In the genomic region with DNA sequence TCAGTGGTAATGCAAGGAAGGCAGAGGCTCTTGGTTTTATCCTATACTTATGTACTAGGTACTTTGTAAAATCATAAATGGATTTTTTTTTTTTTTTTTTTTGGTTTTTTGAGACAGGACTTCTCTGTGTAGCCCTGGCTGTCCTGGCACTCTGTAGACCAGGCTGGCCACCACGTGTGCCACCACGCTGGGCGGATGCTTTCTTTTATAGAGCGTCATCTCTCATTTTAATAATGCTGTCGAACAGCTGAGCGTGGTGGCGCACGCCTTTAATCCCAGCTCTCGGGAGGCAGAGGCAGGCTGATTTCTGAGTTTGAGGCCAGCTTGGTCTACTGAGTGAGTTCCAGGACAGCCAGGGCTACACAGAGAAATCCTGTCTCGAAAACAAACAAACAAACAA, we compare ENCODE assay signal across 7 mouse cellular contexts. TPM values are rescaled to one million over a fixed set of nuclear protein-coding genes. Genes with fewer than 3 reads are reported as not detected.
DNase-seq lines count a peak whose midpoint lies in the region; ATAC-seq and TF ChIP-seq lines count a peak whose summit lies in the region.
"Not testable (repeated sequence)": the region's sequence is repeated elsewhere in the genome, so short reads cannot be mapped to it uniquely, and the experiment has no call there.

No protein-coding gene starts in this region.

- H3K27ac ChIP-seq in MEL (ENCODE audit: control insufficient read depth, low read depth, low read length); forebrain, embryonic 12.5 days; hindbrain, embryonic 10.5 days; liver, embryonic 14.5 days; macrophage: not testable (repeated sequence)

- not testable (repeated sequence) for TF ChIP-seq POLR2A in MEL (IDR thresholded peaks at IDR 0.05; ENCODE audit: control insufficient read depth in 1 of 2, insufficient read depth in 1 of 2, low read depth in 1 of 2, low read length in 2 of 2, poor library complexity in 1 of 2)

- H3K9me3 ChIP-seq in MEL (replicated peaks; ENCODE audit: insufficient read depth, low read length); forebrain, embryonic 12.5 days; hindbrain, embryonic 10.5 days; liver, embryonic 14.5 days (ENCODE audit: control insufficient read depth, low read length): not testable (repeated sequence)

- ATAC-seq in forebrain, embryonic 12.5 days (ENCODE audit: low FRiP score); liver, embryonic 14.5 days (ENCODE audit: insufficient read depth): not testable (repeated sequence)

- TF ChIP-seq CTCF in MEL (IDR thresholded peaks at IDR 0.05 in 2 of 3, conservative IDR thresholded peaks at IDR 0.05 in 1 of 3; ENCODE audit: control insufficient read depth in 1 of 3, insufficient read depth in 1 of 3, low read depth in 2 of 3, low read length in 3 of 3, poor library complexity in 1 of 3, severe bottlenecking in 1 of 3); liver, embryonic 14.5 days (IDR thresholded peaks at IDR 0.05; ENCODE audit: low read depth): not testable (repeated sequence)

- peak overlapping the region; percentile 63 for H3K9ac ChIP-seq in MEL (ENCODE audit: control insufficient read depth, low read depth, low read length, poor library complexity, severe bottlenecking)
- H3K9ac ChIP-seq in forebrain, embryonic 12.5 days: not testable (repeated sequence)
- H3K9ac ChIP-seq in liver, embryonic 14.5 days (replicated peaks): peak overlapping the region; percentile 96

- H3K4me1 ChIP-seq in MEL (ENCODE audit: control insufficient read depth in 1 of 2, insufficient read depth in 2 of 2, low read length in 2 of 2); liver, embryonic 14.5 days (replicated peaks; ENCODE audit: control insufficient read depth in 2 of 2, insufficient read depth in 2 of 2, low read length in 1 of 2): not testable (repeated sequence)
- H3K4me1 ChIP-seq in forebrain, embryonic 12.5 days: peaks cover 11% of the 10 kb centered on the region; the same call in 1 of the 2 replicates
- H3K4me1 ChIP-seq in hindbrain, embryonic 10.5 days (replicated peaks): peaks cover 15% of the 10 kb centered on the region

- H3K27me3 ChIP-seq in MEL (ENCODE audit: control insufficient read depth in 1 of 2, insufficient read depth in 2 of 2, low read length in 2 of 2); forebrain, embryonic 12.5 days; hindbrain, embryonic 10.5 days (ENCODE audit: insufficient read depth, poor library complexity, severe bottlenecking); liver, embryonic 14.5 days (ENCODE audit: control insufficient read depth, insufficient read depth, low read length): not testable (repeated sequence)

- not testable (repeated sequence) for TF ChIP-seq EP300 in MEL (IDR thresholded peaks at IDR 0.05; ENCODE audit: low read depth in 1 of 2, low read length in 2 of 2); liver, embryonic 14.5 days (IDR thresholded peaks at IDR 0.05; ENCODE audit: low read depth)

- peak overlapping the region; percentile 73; the same call in 1 of the 2 replicates for H3K4me2 ChIP-seq in forebrain, embryonic 12.5 days
- peak overlapping the region; percentile 74 for H3K4me2 ChIP-seq in liver, embryonic 14.5 days (ENCODE audit: low read depth)

- not testable (repeated sequence) for TF ChIP-seq RAD21 in MEL (IDR thresholded peaks at IDR 0.05; ENCODE audit: low read depth, low read length)

- 96% methylated on average over 10 of the region's 10 CpGs for WGBS in forebrain, embryonic 12.5 days
- WGBS in hindbrain, embryonic 10.5 days: 92% methylated on average over 10 of the region's 10 CpGs
- WGBS in liver, embryonic 14.5 days (ENCODE audit: insufficient replicate concordance): 83% methylated on average over 10 of the region's 10 CpGs
- WGBS in macrophage (ENCODE audit: missing documents): 96% methylated on average over 10 of the region's 10 CpGs

- H3K4me3 ChIP-seq in MEL (ENCODE audit: control insufficient read depth in 1 of 2, insufficient read depth in 1 of 2, low read depth in 2 of 2, low read length in 2 of 2); forebrain, embryonic 12.5 days (replicated peaks): not testable (repeated sequence)
- H3K4me3 ChIP-seq in hindbrain, embryonic 10.5 days: peak overlapping the region; percentile 96
- peak overlapping the region in 1 of 2 experiments; percentile 99; a peak in 2 of 4 replicates for H3K4me3 ChIP-seq in liver, embryonic 14.5 days (ENCODE audit: insufficient read depth in 1 of 2, low read depth in 2 of 2, low read length in 2 of 2)
- peak overlapping the region; percentile 66; the same call in 1 of the 2 replicates for H3K4me3 ChIP-seq in macrophage (ENCODE audit: inconsistent target)

- peaks cover 2 to 12% of the 10 kb centered on the region in 2 experiments; a peak in 2 of 4 replicates for H3K36me3 ChIP-seq in MEL (ENCODE audit: control insufficient read depth in 1 of 2, insufficient read depth in 2 of 2, low read length in 2 of 2)
- not testable (repeated sequence) for H3K36me3 ChIP-seq in forebrain, embryonic 12.5 days (replicated peaks); liver, embryonic 14.5 days (replicated peaks; ENCODE audit: control insufficient read depth, insufficient read depth, low read depth); macrophage (ENCODE audit: inconsistent target)
- peaks cover 16% of the 10 kb centered on the region for H3K36me3 ChIP-seq in hindbrain, embryonic 10.5 days

- not testable (repeated sequence) for DNase-seq in MEL (ENCODE audit: low read depth, low spot score); hindbrain, embryonic 10.5 days (ENCODE audit: low spot score); liver, embryonic 14.5 days (ENCODE audit: low read depth in 3 of 3, low spot score in 3 of 3)
- peak; percentile 26 for DNase-seq in cerebellum, adult 9-11 months
- peak; percentile 9 for DNase-seq in kidney, postnatal 10 days

- peaks cover 24% of the 10 kb centered on the region for H3K79me2 ChIP-seq in MEL (ENCODE audit: control insufficient read depth, insufficient read depth, low read length, poor library complexity)
- H3K79me2 ChIP-seq in macrophage (ENCODE audit: inconsistent target): peaks cover 31% of the 10 kb centered on the region

RNA-seq across cellular contexts. Expression of gene Eif3j1, which starts 1.3 kb away (rescaled TPM):
- total RNA-seq in MEL (2012; rRNA removed): 11.2 and 12.5 TPM in 2 replicates
- polyA plus RNA-seq in MEL (2012; ENCODE audit: insufficient read depth in 1 of 2, insufficient read length in 2 of 2, low read depth in 1 of 2, low replicate concordance in 2 of 2, missing spikeins in 1 of 2) (1 to 10 TPM in 1 of 2 experiments, not detected in 1; 8.5 TPM), macrophage (2018) (11.3 to 29.7 TPM (median 23.0 TPM) in 3 replicates)
- polyA plus RNA-seq in forebrain, embryonic 12.5 days (2016; fragmentation: Nextera tagmentation; extraction: Ambion mirVana): 13.1 and 14.4 TPM in 2 replicates
- polyA plus RNA-seq in hindbrain, embryonic 10.5 days (2016; fragmentation: Nextera tagmentation; extraction: Ambion mirVana): 9.8 and 12.3 TPM in 2 replicates
- polyA plus RNA-seq in liver, embryonic 14.5 days (2012; rRNA removed): 9.3 and 13.7 TPM in 2 replicates
- 7.2 and 8.7 TPM in 2 replicates for polyA plus RNA-seq in liver, embryonic 14.5 days (2014; fragmentation: Nextera tagmentation; extraction: Ambion mirVana)
- 10 to 100 TPM; 17.4 to 51.4 (median 31.1) TPM for total RNA-seq in macrophage (2018; cell fraction: chromatin; rRNA removed)
- 10 to 100 TPM; 10.4 to 19.7 (median 15.3) TPM for total RNA-seq in macrophage (2018; cell fraction: cytosol; rRNA removed)
- 10 to 100 TPM; 15.4 to 51.1 (median 24.0) TPM for total RNA-seq in macrophage (2018; cell fraction: nucleus; rRNA removed)
